20 mouse cellular contexts compared by ENCODE assay signal in genomic region chr19:57803483-57803820, GRCm38 (mm10).
DNase-seq lines count a peak whose midpoint lies in the region; ATAC-seq and TF ChIP-seq lines count a peak whose summit lies in the region.
"Had no signal": no experiment of that assay in that cellular context is flagged by ENCODE, and none has a peak within 500 bp of the region (broad histone marks: within the 10 kb centered on the region; RNA-seq: fewer than 3 reads in every experiment).

No protein-coding gene starts in this region.

- peaks cover 9% of the 10 kb centered on the region for H3K4me1 ChIP-seq in heart, embryonic 15.5 days (replicated peaks)
- H3K4me1 ChIP-seq in kidney, postnatal 0 days (replicated peaks; ENCODE audit: insufficient read depth, low read length) = no peaks in the 10 kb centered on the region
- H3K4me1 ChIP-seq in lung, embryonic 16.5 days (replicated peaks; ENCODE audit: control insufficient read depth, insufficient read depth, low read length) = peaks cover 17% of the 10 kb centered on the region
- H3K4me1 ChIP-seq in embryonic fibroblast, embryonic 13.5 days (ENCODE audit: control insufficient read depth, insufficient read depth, low read length) = peaks cover 7% of the 10 kb centered on the region; the same call in 1 of the 2 replicates
- H3K4me1 ChIP-seq: forebrain, embryonic 13.5 days; hindbrain, embryonic 10.5 days had no signal

- peak overlapping the region; percentile 7; the same call in 1 of the 2 replicates for H3K27ac ChIP-seq in heart, embryonic 15.5 days
- no peak overlapping the region for H3K27ac ChIP-seq in kidney, postnatal 0 days
- H3K27ac ChIP-seq in lung, embryonic 16.5 days (ENCODE audit: low read length) = peak overlapping the region; percentile 61
- peak overlapping the region; percentile 74 for H3K27ac ChIP-seq in embryonic fibroblast, embryonic 13.5 days (ENCODE audit: insufficient read depth, low read length)
- H3K27ac ChIP-seq: forebrain, embryonic 13.5 days; gastrocnemius, adult 2 months; hindbrain, embryonic 10.5 days; hindbrain, embryonic 14.5 days had no signal

- H3K36me3 ChIP-seq in heart, embryonic 15.5 days = no peaks in the 10 kb centered on the region
- no peaks in the 10 kb centered on the region for H3K36me3 ChIP-seq in kidney, postnatal 0 days (ENCODE audit: insufficient read depth, low read length)
- H3K36me3 ChIP-seq in lung, embryonic 16.5 days (ENCODE audit: control insufficient read depth, insufficient read depth, low read length) = no peaks in the 10 kb centered on the region
- H3K36me3 ChIP-seq: hindbrain, embryonic 10.5 days had no signal

- intact Hi-C loops in heart, postnatal 25 days (cut with DNase I) = no loop called here

- no peak overlapping the region for H3K4me3 ChIP-seq in heart, embryonic 15.5 days
- H3K4me3 ChIP-seq in kidney, postnatal 0 days (replicated peaks; ENCODE audit: low read depth, low read length) = no peak overlapping the region
- H3K4me3 ChIP-seq in lung, embryonic 16.5 days (ENCODE audit: low read length) = no peak overlapping the region
- no peak overlapping the region for H3K4me3 ChIP-seq in embryonic fibroblast, embryonic 13.5 days (ENCODE audit: insufficient read depth, low read length)
- H3K4me3 ChIP-seq: forebrain, embryonic 13.5 days; gastrocnemius, adult 2 months; hindbrain, embryonic 10.5 days had no signal

- ATAC-seq in heart, embryonic 15.5 days (replicated peaks; ENCODE audit: insufficient number of reproducible peaks, insufficient read depth, low FRiP score, low read depth) = no peak
- ATAC-seq in kidney, postnatal 0 days (replicated peaks; ENCODE audit: low FRiP score, low read depth) = no peak
- peak; percentile 28; the same call in 1 of the 2 replicates for ATAC-seq in lung, embryonic 16.5 days (ENCODE audit: low read depth)
- ATAC-seq: forebrain, embryonic 13.5 days; forebrain, postnatal 0 days had no signal

- no peak for TF ChIP-seq POLR2A in embryonic fibroblast, embryonic 13.5 days (IDR thresholded peaks at IDR 0.05; ENCODE audit: low read depth, low read length)

- no peaks in the 10 kb centered on the region for H3K27me3 ChIP-seq in heart, embryonic 15.5 days
- H3K27me3 ChIP-seq in kidney, postnatal 0 days (ENCODE audit: insufficient read depth, low read length) = no peaks in the 10 kb centered on the region
- H3K27me3 ChIP-seq in lung, embryonic 16.5 days (ENCODE audit: control insufficient read depth, insufficient read depth, low read depth, low read length) = no peaks in the 10 kb centered on the region
- H3K27me3 ChIP-seq: CH12.LX; forebrain, embryonic 13.5 days had no signal

- DNase-seq in heart, postnatal 25 days (ENCODE audit: low spot score) = no peak
- DNase-seq in kidney, postnatal 0 days (ENCODE audit: low spot score) = peak; percentile 87
- no peak for DNase-seq in kidney, adult 11 months
- DNase-seq in lung, postnatal 4 days = no peak
- DNase-seq: adrenal gland, adult 2 months; adrenal gland, postnatal 25 days; cerebellum, adult 18-20 months; cerebellum, adult 9-11 months; cerebellum, postnatal 36 days; forebrain, postnatal 0 days; gastrocnemius, adult 2 months; gastrocnemius, postnatal 25 days; heart, postnatal 14 days had no signal

- H3K4me2 ChIP-seq in heart, embryonic 15.5 days = no peak overlapping the region
- H3K4me2 ChIP-seq in kidney, postnatal 0 days (ENCODE audit: low read length) = no peak overlapping the region
- H3K4me2 ChIP-seq in lung, embryonic 16.5 days (ENCODE audit: low read depth, low read length) = no peak overlapping the region
- H3K4me2 ChIP-seq: forebrain, embryonic 13.5 days; hindbrain, embryonic 14.5 days had no signal

- 42% methylated on average over 3 of the region's 3 CpGs for WGBS in heart, embryonic 15.5 days
- WGBS in kidney, postnatal 0 days = 27% methylated on average over 3 of the region's 3 CpGs
- 21% methylated on average over 3 of the region's 3 CpGs for WGBS in lung, embryonic 16.5 days

- H3K9me3 ChIP-seq in heart, embryonic 15.5 days (replicated peaks) = no peaks in the 10 kb centered on the region
- H3K9me3 ChIP-seq in kidney, postnatal 0 days (replicated peaks; ENCODE audit: low read length) = no peaks in the 10 kb centered on the region
- no peaks in the 10 kb centered on the region for H3K9me3 ChIP-seq in lung, embryonic 16.5 days (ENCODE audit: control insufficient read depth, low read length)
- H3K9me3 ChIP-seq: forebrain, embryonic 13.5 days; hindbrain, embryonic 10.5 days had no signal

- H3K9ac ChIP-seq in heart, embryonic 15.5 days = no peak overlapping the region
- no peak overlapping the region for H3K9ac ChIP-seq in kidney, postnatal 0 days (ENCODE audit: low read depth, low read length)
- H3K9ac ChIP-seq in lung, embryonic 16.5 days (ENCODE audit: low read length) = no peak overlapping the region
- H3K9ac ChIP-seq: forebrain, embryonic 13.5 days; forebrain, postnatal 0 days; hindbrain, embryonic 14.5 days had no signal

- no peak for TF ChIP-seq CTCF in kidney, postnatal 0 days (IDR thresholded peaks at IDR 0.05; ENCODE audit: low read depth)
- TF ChIP-seq CTCF in embryonic fibroblast, embryonic 13.5 days (IDR thresholded peaks at IDR 0.05; ENCODE audit: borderline replicate concordance, insufficient read depth, low read length) = no peak
